Mouse (Mus musculus) midbrain, embryonic 13.5 days (tissue): ENCODE results near the gene Abl1. TPM values are rescaled to one million over a fixed set of nuclear protein-coding genes. Genes with fewer than 3 reads are reported as not detected.
"Not testable (repeated sequence)": the region's sequence is repeated elsewhere in the genome, so short reads cannot be mapped to it uniquely, and the experiment has no call there.

Experiments used
- ATAC-seq: fragments of 200-750 bp; cut with Nextera tagmentation; 2 replicates; pipeline ENCODE4 v1.8.0; 2017; ENCODE audit warnings: mild to moderate bottlenecking, moderate TSS enrichment, moderate library complexity
- H3K27ac ChIP-seq: fragments of 300-500 bp; sonication (generic); 2 replicates; pipeline ENCODE4 v1.5.1; 2015; ENCODE audit warnings: inconsistent platforms, mild to moderate bottlenecking, moderate library complexity
- H3K27me3 ChIP-seq: fragments of 300-500 bp; sonication (generic); 2 replicates; pipeline ENCODE4 v1.6.1; 2015; ENCODE audit warnings: mild to moderate bottlenecking, inconsistent platforms
- H3K36me3 ChIP-seq: fragments of 300-500 bp; sonication (generic); 2 replicates; pipeline ENCODE4 v1.6.1; 2015; ENCODE audit warnings: mild to moderate bottlenecking, inconsistent platforms
- H3K4me1 ChIP-seq: fragments of 300-500 bp; sonication (generic); replicated peaks from 2 replicates; pipeline ENCODE4 v1.6.1; 2015; ENCODE audit warnings: inconsistent platforms
- H3K4me2 ChIP-seq: fragments of 300-500 bp; sonication (generic); replicated peaks from 2 replicates; pipeline ENCODE4 v1.6.1; 2015; ENCODE audit warnings: moderate library complexity, mild to moderate bottlenecking, inconsistent platforms
- H3K4me3 ChIP-seq: fragments of 300-500 bp; sonication (generic); replicated peaks from 2 replicates; pipeline ENCODE4 v1.5.1; 2015; ENCODE audit warnings: mild to moderate bottlenecking, inconsistent platforms
- H3K9ac ChIP-seq: fragments of 300-500 bp; sonication (generic); replicated peaks from 2 replicates; pipeline ENCODE4 v1.6.1; 2015; ENCODE audit warnings: mild to moderate bottlenecking, inconsistent platforms
- H3K9me3 ChIP-seq: fragments of 300-500 bp; sonication (generic); 2 replicates; pipeline ENCODE4 v1.6.1; 2016; ENCODE audit warnings: mild to moderate bottlenecking, inconsistent platforms
- WGBS: fragments of 180-500 bp; shearing (Covaris S2); methylation state at CpG from one replicate; pipeline ENCODE4 v1.1.7; 2015; 5-methylcytosine and 5-hydroxymethylcytosine counted together
- polyA plus RNA-seq: library from polyadenylated mRNA; unstranded; fragments of >200 nt; fragmentation: Nextera tagmentation; extraction: Ambion mirVana; gene quantifications from 2 replicates; pipeline ENCODE4 v1.2.1, GENCODE M21; 2015

Gene Abl1
- polyA plus RNA-seq, 1 experiment from 2014 or later = 27.0 TPM

- peaks cover 94% of the 10 kb centered on the region for H3K27me3 ChIP-seq
Observed at GRCm38 (mm10) chr2:31656374-31656773, 31.8 kb upstream of the Abl1 start.

GRCm38 (mm10) chr2:31662939-31663803 lies 25.0 kb upstream of the Abl1 start:
- H3K9me3 ChIP-seq = no peaks in the 10 kb centered on the region
- H3K4me1 ChIP-seq = no peaks in the 10 kb centered on the region
- 79% methylated on average over 8 of the region's 8 CpGs for WGBS
- H3K9ac ChIP-seq = no peak overlapping the region
- H3K27ac ChIP-seq = no peak overlapping the region
- H3K4me3 ChIP-seq = no peak overlapping the region
- H3K36me3 ChIP-seq = no peaks in the 10 kb centered on the region
- no peak for ATAC-seq
- H3K27me3 ChIP-seq = peaks cover 90% of the 10 kb centered on the region
- H3K4me2 ChIP-seq = no peak overlapping the region

More at GRCm38 (mm10) chr2:31656374-31656773, 31.8 kb upstream of the Abl1 start:
- no peak for ATAC-seq
- WGBS = 88% methylated on average over 7 of the region's 7 CpGs
- H3K9ac ChIP-seq = no peak overlapping the region
- peaks cover 16% of the 10 kb centered on the region for H3K4me1 ChIP-seq
- H3K36me3 ChIP-seq = no peaks in the 10 kb centered on the region
- no peak overlapping the region for H3K27ac ChIP-seq
- no peaks in the 10 kb centered on the region for H3K9me3 ChIP-seq
- H3K4me3 ChIP-seq = no peak overlapping the region
- no peak overlapping the region for H3K4me2 ChIP-seq

DNA sequence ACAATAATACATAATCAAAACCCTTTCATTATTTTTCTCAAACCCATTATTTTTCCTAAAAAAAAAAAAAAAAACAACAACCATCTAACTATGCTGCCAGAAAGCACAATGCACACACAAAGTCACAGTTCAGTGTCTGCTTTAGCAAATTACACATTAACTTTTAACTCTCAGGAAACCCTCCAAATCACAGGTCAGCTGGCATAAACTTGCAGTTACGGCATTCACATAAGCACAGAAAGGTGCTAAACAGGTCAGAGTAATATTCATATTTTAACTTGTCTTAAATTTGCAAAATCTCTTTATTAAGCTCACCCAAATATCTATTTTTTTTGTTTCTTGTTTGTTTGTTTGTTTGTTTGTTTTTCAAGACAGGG lies 24.4 kb upstream of the Abl1 start:
- peaks cover 84% of the 10 kb centered on the region for H3K27me3 ChIP-seq
- H3K4me1 ChIP-seq = no peaks in the 10 kb centered on the region
- H3K9me3 ChIP-seq = no peaks in the 10 kb centered on the region
- H3K27ac ChIP-seq = no peak overlapping the region
- no peak overlapping the region for H3K4me2 ChIP-seq
- H3K36me3 ChIP-seq = no peaks in the 10 kb centered on the region
- no peak for ATAC-seq
- no peak overlapping the region for H3K4me3 ChIP-seq
- 96% methylated on average over 1 of the region's 1 CpGs for WGBS
- no peak overlapping the region for H3K9ac ChIP-seq

DNA sequence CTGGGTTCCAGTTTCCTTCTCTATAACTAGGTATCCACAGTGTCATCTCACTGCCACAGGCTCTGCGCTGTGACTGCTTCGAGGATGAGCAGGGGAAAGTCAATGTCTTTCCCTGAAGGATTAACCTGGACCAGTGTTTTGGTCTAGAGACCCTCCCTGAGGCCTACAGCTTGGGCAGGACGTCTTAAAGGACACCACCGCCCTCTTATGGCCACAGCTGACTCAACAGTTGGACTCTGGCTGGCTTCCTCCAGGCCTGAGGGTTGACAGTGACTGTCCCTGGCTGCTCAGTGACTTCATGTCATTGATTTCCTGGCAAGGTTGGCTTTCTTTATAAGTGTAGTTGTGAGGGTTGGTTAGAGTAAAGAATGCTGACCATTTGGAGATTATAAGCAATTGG lies 20.8 kb upstream of the Abl1 start:
- Histone ChIP-seq H3K27me3 (peaks cover 54% of the 10 kb centered on the region), H3K4me1 (peaks cover 13% of the 10 kb centered on the region), H3K9me3 (no peaks in the 10 kb centered on the region), H3K9ac (no peak overlapping the region), H3K27ac (no peak overlapping the region), H3K4me3 (no peak overlapping the region), H3K36me3 (0 out of 2 replicates have a peak, but pooled peaks cover 1% of the 10 kb centered on the region), H3K4me2 (no peak overlapping the region)
- ATAC-seq = no peak
- WGBS = 24% methylated on average over 4 of the region's 4 CpGs

GRCm38 (mm10) chr2:31670551-31671035 lies 17.6 kb upstream of the Abl1 start, which contains the start of gene Exosc2:
Exosc2 (plus strand) TSS chr2:31670715.
- WGBS = under 1% methylated on average over 27 of the region's 27 CpGs
- peak within 1 kb of the TSS; percentile 78 for H3K9ac ChIP-seq
- H3K4me3 ChIP-seq = peak within 1 kb of the TSS; percentile 69
- peaks cover 25% of the 10 kb centered on the region for H3K4me1 ChIP-seq
- peaks cover 32% of the 10 kb centered on the region for H3K36me3 ChIP-seq
- peak; percentile 97 for ATAC-seq
- no peaks in the 10 kb centered on the region for H3K9me3 ChIP-seq
- H3K4me2 ChIP-seq = peak within 1 kb of the TSS; percentile 94
- H3K27ac ChIP-seq = no peak within 1 kb of the TSS
- peaks cover 25% of the 10 kb centered on the region for H3K27me3 ChIP-seq

DNA sequence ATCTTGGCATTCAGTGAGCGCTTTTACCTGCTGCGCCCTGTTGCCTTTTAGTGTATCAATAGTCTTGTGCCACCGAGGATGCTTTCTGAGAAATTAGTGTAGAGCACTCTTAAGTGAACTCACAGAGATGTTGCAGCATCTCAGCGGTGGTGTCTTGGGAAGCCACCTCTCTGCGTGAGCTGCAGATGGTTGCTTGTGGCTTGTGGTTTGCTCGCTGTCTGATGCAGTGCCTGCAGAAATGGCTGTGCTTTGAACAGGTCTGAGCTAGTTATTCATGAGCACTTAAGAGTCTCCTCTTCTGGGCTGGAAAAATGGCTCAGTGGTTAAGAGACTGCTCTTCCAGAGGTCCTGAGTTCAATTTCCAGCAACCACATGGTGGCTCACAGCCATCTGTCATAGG lies 9.5 kb upstream of the Abl1 start:
- Histone ChIP-seq H3K4me3 (no peak overlapping the region), H3K27me3 (no peaks in the 10 kb centered on the region), H3K36me3 (peaks cover 74% of the 10 kb centered on the region), H3K27ac (no peak overlapping the region), H3K9ac (no peak overlapping the region), H3K4me2 (no peak overlapping the region), H3K4me1 (0 out of 2 replicates have a peak, but pooled peaks cover under 1% of the 10 kb centered on the region), H3K9me3 (no peaks in the 10 kb centered on the region)
- 97% methylated on average over 6 of the region's 6 CpGs for WGBS
- ATAC-seq = no peak

DNA sequence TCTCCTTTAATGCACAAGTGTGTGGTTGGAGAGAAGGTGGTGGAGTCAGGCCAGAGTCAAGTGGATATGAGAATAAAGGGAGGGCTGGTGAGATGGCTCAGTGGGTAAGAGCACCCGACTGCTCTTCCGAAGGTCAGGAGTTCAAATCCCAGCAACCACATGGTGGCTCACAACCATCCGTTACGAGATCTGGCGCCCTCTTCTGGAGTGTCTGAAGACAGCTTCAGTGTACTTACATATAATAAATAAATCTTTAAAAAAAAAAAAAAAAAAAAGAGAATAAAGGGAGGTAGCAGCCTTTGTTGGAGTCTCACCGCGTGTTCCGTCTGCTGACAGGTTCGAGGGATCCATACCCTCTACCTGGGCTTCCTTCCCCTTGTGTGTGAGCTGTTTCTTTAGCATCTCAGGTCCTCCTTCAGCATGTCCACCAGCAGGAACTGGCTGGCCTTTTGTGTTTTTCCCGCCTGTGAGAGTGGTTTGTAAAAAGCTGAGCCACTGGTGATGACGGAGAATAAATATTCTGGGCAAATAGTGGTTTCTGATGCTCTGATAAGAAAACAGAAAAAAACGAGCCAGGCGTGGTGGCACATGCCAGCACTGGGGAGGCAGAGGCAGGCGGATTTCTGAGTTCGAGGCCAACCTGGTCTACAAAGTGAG lies 7.0 kb upstream of the Abl1 start:
- H3K27me3 ChIP-seq, H3K27ac ChIP-seq, H3K4me3 ChIP-seq, H3K9me3 ChIP-seq, H3K4me2 ChIP-seq, ATAC-seq, H3K9ac ChIP-seq, H3K4me1 ChIP-seq: not testable (repeated sequence)
- H3K36me3 ChIP-seq = peaks cover 48% of the 10 kb centered on the region
- WGBS = 88% methylated on average over 15 of the region's 15 CpGs

DNA sequence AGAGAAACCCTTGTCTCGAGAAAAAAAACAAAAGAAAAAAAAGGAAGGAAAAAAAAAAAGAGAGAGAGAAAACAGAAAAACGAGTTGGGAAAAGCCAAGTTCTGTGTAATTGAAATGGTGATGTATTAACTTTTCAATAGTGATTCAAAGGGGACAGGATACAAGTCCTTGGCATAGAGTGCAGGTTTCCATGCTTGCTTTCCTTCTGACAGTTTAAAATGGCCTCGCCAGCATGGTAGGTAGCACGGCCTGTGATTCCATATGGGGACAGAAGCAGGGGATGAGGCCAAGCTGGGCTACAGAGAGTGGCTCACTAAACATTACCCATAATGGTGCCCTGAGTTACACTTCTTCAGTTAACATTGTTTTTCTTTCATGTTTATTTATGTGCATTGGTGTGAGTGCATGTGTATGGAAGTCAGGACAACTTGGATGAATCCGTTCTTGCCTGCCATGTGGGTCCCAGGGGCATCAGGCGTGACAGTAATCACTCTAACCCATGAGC lies 6.4 kb upstream of the Abl1 start:
- no peak overlapping the region for H3K9ac ChIP-seq
- H3K4me1 ChIP-seq = no peaks in the 10 kb centered on the region
- no peak overlapping the region for H3K4me3 ChIP-seq
- H3K36me3 ChIP-seq = peaks cover 42% of the 10 kb centered on the region
- H3K27me3 ChIP-seq = no peaks in the 10 kb centered on the region
- no peak overlapping the region for H3K4me2 ChIP-seq
- ATAC-seq = no peak
- H3K27ac ChIP-seq = no peak overlapping the region
- 91% methylated on average over 6 of the region's 6 CpGs for WGBS
- no peaks in the 10 kb centered on the region for H3K9me3 ChIP-seq

DNA sequence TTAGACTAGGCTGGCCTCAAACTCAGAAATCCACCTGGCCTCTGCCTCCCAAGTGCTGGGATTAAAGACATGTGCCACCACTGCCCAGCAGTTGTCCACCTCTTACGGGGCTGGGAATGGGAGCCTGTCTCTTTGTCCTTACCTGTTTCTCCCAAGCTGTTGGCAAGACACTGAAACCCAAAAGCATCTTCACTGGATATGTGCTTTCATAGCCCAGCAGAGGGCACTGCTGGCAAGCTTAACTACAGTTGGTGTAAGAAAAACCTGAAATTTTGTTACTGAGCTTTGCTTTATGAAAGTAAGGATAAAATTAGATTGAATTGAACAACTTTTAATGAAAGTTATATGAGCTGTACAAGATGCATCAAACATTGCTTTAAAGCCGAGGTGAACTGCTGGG lies 4.5 kb upstream of the Abl1 start:
- H3K27me3 ChIP-seq = no peaks in the 10 kb centered on the region
- 34% methylated on average over 2 of the region's 2 CpGs for WGBS
- H3K4me2 ChIP-seq = no peak overlapping the region
- H3K4me3 ChIP-seq = no peak overlapping the region
- H3K4me1 ChIP-seq = peaks cover 6% of the 10 kb centered on the region; the same call in 1 of the 2 replicates
- no peak overlapping the region for H3K9ac ChIP-seq
- no peak overlapping the region for H3K27ac ChIP-seq
- no peaks in the 10 kb centered on the region for H3K9me3 ChIP-seq
- peaks cover 24% of the 10 kb centered on the region for H3K36me3 ChIP-seq
- ATAC-seq = no peak

GRCm38 (mm10) chr2:31689045-31689444 lies 869 bp downstream of the Abl1 start:
- no peaks in the 10 kb centered on the region for H3K27me3 ChIP-seq
- peaks cover 46% of the 10 kb centered on the region for H3K4me1 ChIP-seq
- ATAC-seq = no peak
- H3K36me3 ChIP-seq = peaks cover 9% of the 10 kb centered on the region; the same call in 1 of the 2 replicates
- H3K27ac ChIP-seq = peak overlapping the region; percentile 95; the same call in 1 of the 2 replicates
- WGBS = under 1% methylated on average over 12 of the region's 12 CpGs
- peak overlapping the region; percentile 93 for H3K4me2 ChIP-seq
- no peaks in the 10 kb centered on the region for H3K9me3 ChIP-seq
- H3K4me3 ChIP-seq = peak overlapping the region; percentile 92
- peak overlapping the region; percentile 94 for H3K9ac ChIP-seq

DNA sequence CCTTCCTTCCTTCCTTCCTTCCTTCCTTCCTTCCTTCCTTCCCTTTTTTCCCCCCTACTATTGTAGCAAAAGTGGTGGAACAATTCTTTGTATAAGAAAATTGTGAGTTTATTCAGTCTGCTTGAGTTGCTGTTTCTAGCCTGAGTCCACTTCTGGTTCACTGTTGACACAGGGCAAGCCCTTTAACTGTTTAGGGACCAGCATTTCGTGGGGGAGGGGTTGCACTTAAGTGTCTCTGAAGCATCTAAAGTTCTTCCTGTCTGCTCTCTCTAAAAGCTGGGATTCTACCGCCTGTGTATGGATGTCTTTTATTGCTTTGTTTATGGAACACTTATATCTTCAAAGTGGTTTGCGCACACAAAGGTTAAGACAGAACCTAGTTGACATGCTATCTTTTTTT lies 1.9 kb downstream of the Abl1 start:
- Histone ChIP-seq H3K4me1 (peaks cover 46% of the 10 kb centered on the region), H3K27me3 (no peaks in the 10 kb centered on the region), H3K4me3 (peak overlapping the region; percentile 92), H3K4me2 (peak overlapping the region; percentile 93), H3K9me3 (no peaks in the 10 kb centered on the region), H3K9ac (peak overlapping the region; percentile 94), H3K36me3 (peaks cover 11% of the 10 kb centered on the region; the same call in 1 of the 2 replicates), H3K27ac (no peak overlapping the region)
- no peak for ATAC-seq
- WGBS = 58% methylated on average over 3 of the region's 3 CpGs

GRCm38 (mm10) chr2:31698209-31698608 lies 10.0 kb downstream of the Abl1 start:
- H3K27me3 ChIP-seq = no peaks in the 10 kb centered on the region
- H3K4me1 ChIP-seq = peaks cover 9% of the 10 kb centered on the region
- H3K9ac ChIP-seq = no peak overlapping the region
- H3K36me3 ChIP-seq = peaks cover 33% of the 10 kb centered on the region
- H3K4me3 ChIP-seq = no peak overlapping the region
- H3K4me2 ChIP-seq = no peak overlapping the region
- no peaks in the 10 kb centered on the region for H3K9me3 ChIP-seq
- no peak overlapping the region for H3K27ac ChIP-seq
- no peak for ATAC-seq
